Mouse (Mus musculus) liver, adult 2 months (tissue): ENCODE measurements around the gene Hrh2.

Source experiments
- CTCF ChIP-seq: fragments of 200-500 bp; IDR thresholded peaks from 2 replicates; pipeline ENCODE4 v1.5.1; 2011; ENCODE audit warnings: low read depth, low read length, control low read depth
- POLR2A ChIP-seq: fragments of 200-500 bp; IDR thresholded peaks from 2 replicates; pipeline ENCODE4 v1.6.1; 2011; ENCODE audit warnings: low read length, control low read depth; ENCODE audit not compliant: insufficient read depth; ENCODE audit errors: extremely low read depth

- TF ChIP-seq CTCF, result no peak
- TF ChIP-seq POLR2A, result no peak
Observed at GRCm38 (mm10) chr13:54280366-54280765, 88.4 kb downstream of the Hrh2 start.
